Mouse (Mus musculus) spleen, adult 2 months (tissue): Measurements from ENCODE around the gene Cyfip1.

Source experiments
- CTCF ChIP-seq: fragments of 200-500 bp; IDR thresholded peaks from 2 replicates; pipeline ENCODE4 v1.5.1; 2011; ENCODE audit warnings: mild to moderate bottlenecking, inconsistent platforms; ENCODE audit not compliant: insufficient read depth, insufficient read length, insufficient replicate concordance; ENCODE audit errors: extremely low read depth
- POLR2A ChIP-seq: fragments of 200-500 bp; IDR thresholded peaks from 2 replicates; pipeline ENCODE4 v1.6.1; 2011; ENCODE audit warnings: low read depth, low read length, inconsistent platforms

DNA sequence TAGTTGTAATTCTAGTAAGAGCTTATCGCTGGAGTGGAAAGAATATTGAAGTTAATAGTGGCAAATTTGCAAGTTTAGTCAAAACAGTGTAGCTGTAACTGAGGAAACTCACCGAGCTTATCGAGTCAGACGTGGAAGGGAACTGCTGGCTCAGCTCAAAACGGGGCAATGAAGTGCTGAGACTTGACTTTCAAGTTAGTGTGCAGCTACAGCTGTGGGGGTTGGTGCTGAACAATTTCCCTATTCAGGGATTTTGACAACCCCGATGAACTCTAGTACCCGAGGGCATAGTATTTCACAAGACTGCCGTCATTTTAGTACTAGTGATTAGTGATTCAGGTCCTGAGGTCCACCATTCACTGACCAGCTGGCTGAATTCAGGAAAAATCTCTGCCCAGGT lies 69.8 kb downstream of the Cyfip1 start:
- TF ChIP-seq CTCF = no peak
- TF ChIP-seq POLR2A = no peak
